Mouse (Mus musculus) heart, embryonic 15.5 days (tissue): Measurements from ENCODE around the gene Emp3. TPM values are rescaled to one million over a fixed set of nuclear protein-coding genes. Genes with fewer than 3 reads are reported as not detected.

Source experiments
- ATAC-seq: fragments of 200-750 bp; cut with Nextera tagmentation; replicated peaks from 2 replicates; pipeline ENCODE4 v1.8.0; 2017; ENCODE audit warnings: low read depth, moderate TSS enrichment; ENCODE audit not compliant: insufficient number of reproducible peaks, insufficient read depth, low FRiP score
- H3K27ac ChIP-seq: fragments of 300-500 bp; sonication (generic); 2 replicates; pipeline ENCODE4 v1.5.1; 2015; ENCODE audit warnings: mild to moderate bottlenecking, inconsistent platforms
- H3K27me3 ChIP-seq: fragments of 300-500 bp; sonication (generic); 2 replicates; pipeline ENCODE4 v1.6.1; 2015; ENCODE audit warnings: inconsistent platforms
- H3K36me3 ChIP-seq: fragments of 300-500 bp; sonication (generic); 2 replicates; pipeline ENCODE4 v1.6.1; 2015; ENCODE audit warnings: mild to moderate bottlenecking, inconsistent platforms
- H3K4me1 ChIP-seq: fragments of 300-500 bp; sonication (generic); replicated peaks from 2 replicates; pipeline ENCODE4 v1.6.1; 2015; ENCODE audit warnings: inconsistent platforms
- H3K4me2 ChIP-seq: fragments of 300-500 bp; sonication (generic); 2 replicates; pipeline ENCODE4 v1.6.1; 2015; ENCODE audit warnings: inconsistent platforms, mild to moderate bottlenecking, moderate library complexity
- H3K4me3 ChIP-seq: fragments of 300-500 bp; sonication (generic); 2 replicates; pipeline ENCODE4 v1.5.1; 2015; ENCODE audit warnings: mild to moderate bottlenecking, inconsistent platforms
- H3K9ac ChIP-seq: fragments of 300-500 bp; sonication (generic); 2 replicates; pipeline ENCODE4 v1.6.1; 2015; ENCODE audit warnings: mild to moderate bottlenecking, inconsistent platforms
- H3K9me3 ChIP-seq: fragments of 300-500 bp; sonication (generic); replicated peaks from 2 replicates; pipeline ENCODE4 v1.6.1; 2016; ENCODE audit warnings: inconsistent platforms
- WGBS: fragments of 180-500 bp; shearing (Covaris S2); methylation state at CpG from one replicate; pipeline ENCODE4 v1.1.7; 2015; ENCODE audit warnings: mixed read lengths; 5-methylcytosine and 5-hydroxymethylcytosine counted together
- polyA plus RNA-seq: library from polyadenylated mRNA; unstranded; fragments of >200 nt; fragmentation: Nextera tagmentation; extraction: Ambion mirVana; gene quantifications from 2 replicates; pipeline ENCODE4 v1.2.1, GENCODE M21; 2015

Gene Emp3
- polyA plus RNA-seq, 1 experiment from 2014 or later, result 71.5 TPM

DNA sequence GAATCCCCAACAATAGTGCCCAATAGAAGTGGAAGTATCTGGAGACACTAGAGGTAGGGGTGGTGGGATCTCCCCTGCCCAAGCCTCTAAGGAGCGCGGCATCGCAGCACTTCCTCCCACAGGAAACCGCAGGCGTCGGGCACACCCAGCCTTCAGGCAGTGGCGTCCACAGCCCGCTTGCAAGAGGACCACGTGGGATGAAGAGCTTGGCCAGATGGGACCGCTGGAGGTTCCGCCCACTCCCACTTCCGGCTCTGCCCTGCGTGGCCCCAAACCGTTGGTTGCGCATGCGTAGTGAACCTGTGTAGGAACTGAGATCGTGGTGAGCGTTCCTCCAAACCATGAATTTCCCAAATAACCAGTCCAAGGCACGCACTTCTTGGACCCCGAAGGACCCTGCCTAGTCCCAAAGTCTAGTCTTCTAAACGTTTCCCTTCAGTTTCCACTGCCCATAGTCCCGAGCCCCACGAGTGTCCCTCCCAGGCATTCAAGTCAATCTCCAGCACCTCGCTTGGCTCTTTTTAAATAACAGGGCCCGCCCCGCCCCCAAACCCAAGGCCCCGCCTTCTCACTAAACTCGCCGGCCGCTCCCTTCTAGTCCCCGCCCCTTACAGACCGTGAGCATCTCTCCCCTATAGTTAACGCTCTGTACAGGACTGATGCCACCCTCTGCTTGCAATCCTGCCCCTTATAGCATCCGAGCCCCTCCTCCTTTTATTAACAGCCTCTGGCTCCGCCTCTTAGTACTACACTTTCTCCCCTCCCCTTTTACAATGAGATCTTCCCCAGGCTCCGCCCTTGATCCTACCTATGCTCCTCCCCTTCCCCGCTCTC is 1.9 kb upstream of the Emp3 start:
- Histone ChIP-seq H3K36me3 (no peaks in the 10 kb centered on the region), H3K4me1 (peaks cover 38% of the 10 kb centered on the region), H3K27me3 (peaks cover 10% of the 10 kb centered on the region; the same call in 1 of the 2 replicates), H3K9me3 (no peaks in the 10 kb centered on the region), H3K4me2 (peak overlapping the region; percentile 74), H3K27ac (peak overlapping the region; percentile 93), H3K4me3 (peak overlapping the region; percentile 50), H3K9ac (peak overlapping the region; percentile 35; the same call in 1 of the 2 replicates)
- WGBS, result under 1% methylated on average over 37 of the region's 37 CpGs
- ATAC-seq, result peak; percentile 87

DNA sequence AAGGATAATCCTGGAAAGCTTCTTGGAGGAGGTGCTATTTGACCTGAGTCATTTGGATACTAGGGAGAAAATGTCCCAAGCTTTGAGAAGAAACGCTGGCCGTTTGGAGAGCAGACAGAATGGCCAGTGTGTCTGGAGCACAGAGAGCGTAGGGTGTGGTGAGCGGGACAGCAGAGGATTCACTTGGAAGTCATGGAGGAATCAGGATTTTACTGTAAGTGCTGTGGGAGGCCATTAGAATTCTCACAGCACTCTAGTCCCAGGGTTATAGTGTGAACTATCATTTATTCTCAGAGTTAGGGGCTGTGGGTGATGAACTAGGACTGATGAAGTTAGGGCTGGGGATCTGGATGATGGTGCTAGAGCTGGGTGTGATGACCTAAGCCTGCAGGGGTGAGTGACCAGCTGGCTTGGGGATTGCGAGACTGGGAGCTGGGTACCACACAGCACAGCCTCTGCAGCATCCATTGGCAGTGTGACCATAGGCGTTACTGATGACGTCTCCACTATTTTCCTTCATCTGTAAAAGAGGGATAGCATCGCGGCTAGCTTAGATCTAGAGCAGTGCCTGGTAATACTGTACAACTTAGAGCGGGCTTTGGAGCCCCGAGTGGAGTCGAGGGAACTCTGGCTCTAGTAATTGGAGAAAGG is 871 bp upstream of the Emp3 start:
- Histone ChIP-seq H3K4me2 (peak overlapping the region; percentile 74), H3K9me3 (no peaks in the 10 kb centered on the region), H3K4me1 (peaks cover 48% of the 10 kb centered on the region), H3K36me3 (no peaks in the 10 kb centered on the region), H3K27ac (peak overlapping the region; percentile 93), H3K4me3 (no peak overlapping the region), H3K27me3 (no peaks in the 10 kb centered on the region; the same call in 1 of the 2 replicates), H3K9ac (no peak overlapping the region)
- 81% methylated on average over 12 of the region's 12 CpGs for WGBS
- no peak for ATAC-seq

DNA sequence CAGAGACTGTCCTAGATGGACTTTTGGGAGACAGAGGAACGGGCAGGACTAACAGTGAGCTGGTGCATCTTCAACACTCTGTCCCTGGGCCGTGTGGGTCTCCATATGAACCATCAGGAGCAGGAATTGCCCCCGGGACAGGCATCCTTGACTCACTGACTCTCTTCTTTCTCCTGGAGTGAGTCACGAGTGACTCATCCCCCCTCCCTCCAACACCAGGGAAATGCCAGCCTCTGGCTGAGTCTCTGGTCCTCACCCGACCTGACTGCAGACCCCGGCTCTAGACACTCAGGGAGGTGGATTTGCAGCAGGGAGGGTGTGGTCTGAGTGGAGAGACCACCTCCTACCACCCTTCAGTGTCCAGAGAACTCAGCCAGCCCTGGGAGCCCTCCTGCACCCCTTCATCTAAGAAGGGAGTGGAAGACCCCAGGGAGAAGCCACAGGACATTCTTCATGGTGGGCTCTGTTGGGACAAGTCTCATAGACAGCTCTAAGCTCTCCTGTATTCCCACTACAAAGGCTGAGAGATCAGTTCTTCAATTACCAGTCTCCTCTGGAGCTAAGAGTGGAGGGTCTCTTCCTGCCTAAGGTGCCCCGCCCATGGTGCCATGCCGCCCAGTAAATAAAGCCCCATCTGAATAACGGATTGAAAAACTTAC is 492 bp downstream of the Emp3 start:
- Histone ChIP-seq H3K9ac (peak overlapping the region; percentile 59), H3K9me3 (no peaks in the 10 kb centered on the region), H3K36me3 (no peaks in the 10 kb centered on the region), H3K4me1 (peaks cover 61% of the 10 kb centered on the region), H3K4me2 (peak overlapping the region; percentile 60), H3K4me3 (peak overlapping the region; percentile 52), H3K27ac (peak overlapping the region; percentile 93), H3K27me3 (no peaks in the 10 kb centered on the region)
- WGBS, result 25% methylated on average over 9 of the region's 9 CpGs
- ATAC-seq, result no peak

DNA sequence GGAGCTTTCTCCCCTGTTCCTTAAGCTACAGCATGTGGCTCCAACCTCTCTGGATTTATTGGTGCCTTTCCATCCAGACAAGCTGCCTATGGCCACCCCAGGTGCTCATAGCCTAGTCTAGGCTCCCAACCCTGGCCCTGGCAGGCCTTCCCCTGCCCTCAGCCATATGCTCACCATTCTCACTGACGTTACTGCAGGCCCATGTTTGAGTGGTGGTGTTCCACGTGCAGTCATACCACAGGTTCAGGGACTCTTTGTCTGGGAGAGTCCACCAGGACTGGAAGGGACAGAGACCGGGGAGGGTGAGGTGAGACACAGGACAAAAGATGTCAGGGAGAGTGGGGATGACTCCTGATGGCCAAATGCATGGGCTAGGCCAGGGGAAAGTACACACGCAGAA is 1.4 kb downstream of the Emp3 start:
- H3K9ac ChIP-seq, result peak overlapping the region; percentile 59; the same call in 1 of the 2 replicates
- WGBS, result 64% methylated on average over 4 of the region's 4 CpGs
- H3K27ac ChIP-seq, result peak overlapping the region; percentile 93; the same call in 1 of the 2 replicates
- H3K27me3 ChIP-seq, result no peaks in the 10 kb centered on the region
- peak overlapping the region; percentile 60 for H3K4me2 ChIP-seq
- H3K36me3 ChIP-seq, result no peaks in the 10 kb centered on the region
- no peak for ATAC-seq
- H3K4me1 ChIP-seq, result peaks cover 62% of the 10 kb centered on the region
- H3K9me3 ChIP-seq, result no peaks in the 10 kb centered on the region
- peak overlapping the region; percentile 52 for H3K4me3 ChIP-seq

DNA sequence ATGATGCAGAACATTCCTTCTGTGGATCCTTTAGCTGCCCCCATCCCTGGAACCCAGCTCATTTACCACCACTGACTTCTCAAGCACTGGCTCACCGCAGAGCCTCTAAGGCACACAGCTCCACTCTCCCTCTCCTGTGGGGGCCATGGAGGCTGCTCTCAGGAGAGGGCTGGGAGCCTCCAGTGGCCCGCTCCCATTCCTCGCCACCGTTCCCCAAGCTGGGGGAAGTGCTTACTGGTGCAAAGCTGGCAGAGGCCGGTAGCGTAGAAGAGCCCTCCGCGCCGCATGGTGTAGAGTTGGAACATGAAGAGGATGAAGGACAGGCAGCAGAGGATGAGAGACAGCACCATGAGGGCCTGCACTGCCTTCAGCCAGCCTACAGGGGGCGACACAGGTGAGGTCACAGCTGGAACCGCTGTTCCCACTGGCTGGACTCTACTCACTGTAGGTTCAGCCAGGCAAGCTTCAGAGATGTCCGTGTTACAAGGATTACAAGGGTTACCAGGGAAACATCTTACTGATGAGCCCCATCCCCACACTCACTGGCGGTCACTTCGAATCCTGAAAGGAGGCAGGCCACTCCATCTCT is 2.0 kb downstream of the Emp3 start:
- H3K27me3 ChIP-seq, result no peaks in the 10 kb centered on the region
- H3K4me2 ChIP-seq, result peak overlapping the region; percentile 60
- peaks cover 58% of the 10 kb centered on the region for H3K4me1 ChIP-seq
- H3K27ac ChIP-seq, result no peak overlapping the region
- peak overlapping the region; percentile 52; the same call in 1 of the 2 replicates for H3K4me3 ChIP-seq
- H3K36me3 ChIP-seq, result no peaks in the 10 kb centered on the region
- no peaks in the 10 kb centered on the region for H3K9me3 ChIP-seq
- whole genome bisulfite sequencing, result 64% methylated on average over 14 of the region's 14 CpGs
- ATAC-seq, result no peak
- no peak overlapping the region for H3K9ac ChIP-seq

DNA sequence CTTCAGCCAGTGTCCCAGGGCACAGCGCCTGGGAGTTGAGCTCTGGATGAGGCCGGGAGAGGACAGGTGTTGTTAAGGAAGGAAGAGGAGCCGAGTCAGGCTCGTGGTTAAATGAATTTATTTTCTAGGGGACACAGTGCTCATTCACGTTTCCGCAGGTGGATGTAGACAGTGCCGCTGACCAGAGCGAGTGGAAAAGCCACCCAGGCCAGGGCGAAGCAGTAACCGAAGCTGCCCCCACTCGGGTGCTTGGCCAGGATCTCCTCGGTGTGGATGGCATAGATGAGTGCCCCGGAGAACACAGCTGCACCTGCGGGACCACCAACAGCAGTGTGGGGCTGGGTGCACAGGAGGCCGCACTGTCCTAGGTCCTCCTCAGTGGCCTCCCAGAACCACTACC is 3.3 kb downstream of the Emp3 start:
- 0 out of 2 replicates have a peak overlapping the region, but pooled peaks have one; percentile 71 for H3K27ac ChIP-seq
- no peak overlapping the region for H3K4me3 ChIP-seq
- H3K36me3 ChIP-seq, result no peaks in the 10 kb centered on the region
- WGBS, result 81% methylated on average over 15 of the region's 15 CpGs
- ATAC-seq, result no peak
- no peak overlapping the region for H3K9ac ChIP-seq
- peaks cover 52% of the 10 kb centered on the region for H3K4me1 ChIP-seq
- H3K4me2 ChIP-seq, result no peak overlapping the region
- H3K9me3 ChIP-seq, result no peaks in the 10 kb centered on the region
- no peaks in the 10 kb centered on the region for H3K27me3 ChIP-seq

DNA sequence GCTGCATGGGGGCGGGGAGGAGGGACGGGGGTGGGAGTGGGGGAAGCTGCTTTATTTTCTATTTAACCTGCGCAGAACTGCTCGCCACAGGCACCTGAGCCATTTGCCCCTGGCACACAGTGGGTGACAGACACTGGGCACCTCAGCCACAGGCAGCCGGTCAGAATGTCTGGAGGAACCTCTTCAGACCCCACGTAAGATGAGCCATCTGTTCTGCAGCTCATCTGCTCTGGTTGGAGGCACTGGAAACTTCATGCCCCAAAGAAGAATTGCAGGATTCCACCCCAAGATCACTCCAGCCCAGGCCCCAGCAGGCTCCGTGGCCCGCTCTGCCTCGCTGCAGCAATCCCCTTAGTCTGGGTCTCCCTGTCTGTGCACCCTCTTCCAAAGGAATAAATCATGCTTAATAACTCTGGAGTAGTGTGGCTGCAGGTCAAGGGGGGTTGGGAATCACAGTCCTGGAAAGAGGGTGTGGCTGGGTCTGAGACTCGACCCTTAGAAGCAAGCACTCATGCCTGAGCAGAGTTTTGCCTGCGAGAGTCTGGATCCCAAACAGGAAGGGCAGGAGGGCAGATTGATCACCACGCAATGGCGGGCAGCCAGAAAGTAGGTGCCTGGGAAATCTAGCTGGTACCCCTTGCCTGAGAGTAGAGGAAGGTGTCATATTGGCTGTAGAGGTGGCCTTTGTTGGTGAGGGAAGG is 4.0 kb downstream of the Emp3 start:
- H3K36me3 ChIP-seq, result no peaks in the 10 kb centered on the region
- H3K4me3 ChIP-seq, result peak overlapping the region; percentile 45
- peaks cover 44% of the 10 kb centered on the region for H3K4me1 ChIP-seq
- H3K27ac ChIP-seq, result peak overlapping the region; percentile 71
- ATAC-seq, result no peak
- no peaks in the 10 kb centered on the region for H3K9me3 ChIP-seq
- H3K27me3 ChIP-seq, result no peaks in the 10 kb centered on the region
- peak overlapping the region; percentile 64 for H3K4me2 ChIP-seq
- WGBS, result 28% methylated on average over 13 of the region's 13 CpGs
- 0 out of 2 replicates have a peak overlapping the region, but pooled peaks have one; percentile 47 for H3K9ac ChIP-seq

DNA sequence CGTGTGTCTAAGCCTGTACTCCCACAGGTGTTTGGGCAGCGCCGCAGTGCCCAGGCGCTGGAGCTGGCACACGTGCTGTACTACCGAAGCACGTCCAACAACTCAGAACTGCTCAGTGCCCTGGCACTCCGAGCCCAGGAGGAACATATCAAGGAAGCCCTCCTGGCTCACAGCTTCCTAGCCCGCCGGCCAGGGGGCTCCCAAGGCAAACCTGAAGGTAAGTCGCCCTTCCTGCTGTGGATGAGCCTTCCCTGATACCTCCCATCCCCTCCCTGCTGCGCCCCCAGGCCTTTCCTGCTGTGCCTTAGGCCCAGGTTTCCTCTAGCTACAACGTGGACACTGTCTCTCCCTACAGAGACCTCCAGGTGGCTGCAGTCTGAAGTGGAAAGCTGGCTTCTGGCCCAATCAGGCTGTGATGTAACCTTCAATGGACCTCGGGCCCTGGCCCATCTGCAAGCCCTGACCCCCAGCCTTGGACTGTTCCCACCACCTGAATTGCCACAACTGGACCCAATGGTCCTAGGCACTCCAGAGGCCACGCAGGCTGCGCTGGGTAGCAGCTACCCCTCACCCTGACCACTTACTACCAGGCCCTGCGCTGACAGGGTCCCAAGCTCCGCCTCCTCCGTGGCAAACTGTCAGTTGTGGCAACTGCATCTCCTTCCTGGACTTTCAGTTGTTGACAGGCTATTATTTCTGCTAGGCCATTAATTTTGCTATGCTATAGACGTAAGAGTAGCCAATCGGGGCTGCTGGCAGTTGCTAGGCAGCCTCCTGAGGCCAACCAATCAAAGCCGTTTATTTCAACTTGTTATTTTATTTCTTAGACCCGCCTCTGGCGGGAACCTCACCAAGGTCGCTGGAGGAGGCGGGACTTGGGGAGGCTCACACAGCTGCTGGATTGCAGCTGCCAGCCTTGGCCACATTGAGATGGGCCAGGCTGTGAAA is 4.9 kb downstream of the Emp3 start:
- H3K9me3 ChIP-seq, result no peaks in the 10 kb centered on the region
- peaks cover 37% of the 10 kb centered on the region for H3K4me1 ChIP-seq
- peak overlapping the region; percentile 64 for H3K4me2 ChIP-seq
- peak overlapping the region; percentile 45 for H3K4me3 ChIP-seq
- peak; percentile 75 for ATAC-seq
- peak overlapping the region; percentile 71 for H3K27ac ChIP-seq
- 37% methylated on average over 26 of the region's 26 CpGs for WGBS
- H3K9ac ChIP-seq, result peak overlapping the region; percentile 47
- H3K27me3 ChIP-seq, result no peaks in the 10 kb centered on the region
- peaks cover under 1% of the 10 kb centered on the region; the same call in 1 of the 2 replicates for H3K36me3 ChIP-seq

DNA sequence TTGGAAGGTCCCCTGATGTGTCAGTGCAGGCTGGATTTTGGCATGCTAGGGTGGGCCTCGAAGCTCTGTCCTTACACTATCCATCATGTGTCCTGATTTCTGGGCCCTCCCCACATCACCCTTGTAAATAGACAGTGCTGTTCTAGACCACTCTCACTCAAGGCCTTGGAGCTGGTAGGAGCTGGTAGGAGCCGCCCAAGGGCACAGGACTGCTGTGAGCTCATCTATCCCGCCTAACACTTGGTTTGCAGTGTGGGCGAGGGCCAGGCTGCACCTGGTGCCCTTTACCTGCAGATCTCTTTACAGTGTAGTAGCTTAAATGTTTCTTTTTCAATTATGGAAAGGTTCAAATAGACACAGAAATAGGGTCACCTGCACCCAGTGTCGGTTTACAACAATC is 6.2 kb downstream of the Emp3 start:
- WGBS, result 86% methylated on average over 5 of the region's 5 CpGs

DNA sequence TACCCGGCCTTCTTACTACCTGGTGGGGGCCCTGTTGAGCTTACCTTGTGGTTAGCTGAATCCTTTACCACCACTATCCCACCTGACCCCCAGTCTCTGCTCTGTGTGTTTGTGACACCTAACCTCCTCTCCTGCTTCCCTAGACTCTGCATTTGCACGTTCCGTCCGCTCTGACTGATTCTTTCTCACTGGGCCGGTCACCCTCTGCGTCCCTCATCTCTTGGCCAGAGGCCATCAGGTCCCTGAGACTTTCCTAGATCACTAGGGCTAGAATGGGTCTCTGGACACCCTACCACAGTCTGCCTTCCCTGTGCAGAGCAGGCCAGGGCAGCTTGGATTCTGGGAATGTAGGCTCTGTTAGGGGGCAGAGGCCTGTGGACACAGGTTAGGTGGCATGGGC is 7.1 kb downstream of the Emp3 start:
- Histone ChIP-seq H3K4me2 (no peak overlapping the region), H3K4me1 (peaks cover 25% of the 10 kb centered on the region), H3K9me3 (no peaks in the 10 kb centered on the region), H3K9ac (no peak overlapping the region), H3K27me3 (no peaks in the 10 kb centered on the region), H3K4me3 (no peak overlapping the region), H3K36me3 (peaks cover 17% of the 10 kb centered on the region), H3K27ac (no peak overlapping the region)
- no peak for ATAC-seq
- 83% methylated on average over 6 of the region's 6 CpGs for WGBS

More for the DNA sequence above, 6.2 kb downstream of the Emp3 start:
- Histone ChIP-seq H3K4me3 (no peak overlapping the region), H3K9me3 (no peaks in the 10 kb centered on the region), H3K4me1 (peaks cover 34% of the 10 kb centered on the region), H3K9ac (no peak overlapping the region), H3K4me2 (no peak overlapping the region), H3K27me3 (no peaks in the 10 kb centered on the region), H3K36me3 (peaks cover 8% of the 10 kb centered on the region), H3K27ac (no peak overlapping the region)
- ATAC-seq, result no peak
